Mouse (Mus musculus) adrenal gland, adult 18-20 months (tissue): Measurements from ENCODE around the gene 1700012A03Rik. TPM values are rescaled to one million over a fixed set of nuclear protein-coding genes. Genes with fewer than 3 reads are reported as not detected.

Source experiments
- DNase-seq, 2 experiments: peaks; one replicate each; pipeline ENCODE4 v3.0.0; 2021 to 2022; ENCODE audit warnings: low spot score in 2 of 2
- total RNA-seq, 2 experiments: library from RNA; stranded (reverse); gene quantifications; 1 replicate in 1 of 2; 2 replicates in 1 of 2; pipeline ENCODE4 v1.2.3; 2021

The 1700012A03Rik gene
- total RNA-seq, 2 experiments from 2014 or later = not detected

GRCm38 (mm10) chr6:32072161-32072560 is 22.1 kb downstream of the 1700012A03Rik start:
- DNase-seq = no peak

GRCm38 (mm10) chr6:32093312-32093711 is 43.3 kb downstream of the 1700012A03Rik start:
- no peak for DNase-seq

- no peak for DNase-seq
These were observed 55.7 kb downstream of the 1700012A03Rik start for GRCm38 (mm10) chr6:32105547-32106275.
